Mouse (Mus musculus) CH12.LX (cell line): Measurements from ENCODE around the gene Zcchc24.
"Not testable (repeated sequence)": the region's sequence is repeated elsewhere in the genome, so short reads cannot be mapped to it uniquely, and the experiment has no call there.

Experiments
- CTCF ChIP-seq, 2 experiments: IDR thresholded peaks in 1 of 2; conservative IDR thresholded peaks in 1 of 2; 2 replicates each; pipeline ENCODE4 v1.5.1; 2011 to 2012; ENCODE audit warnings: low read depth in 2 of 2, low read length in 2 of 2, improper control_type of control experiment in 1 of 2, inconsistent platforms in 1 of 2, mild to moderate bottlenecking in 1 of 2, moderate library complexity in 1 of 2
- ETS1 ChIP-seq: conservative IDR thresholded peaks from 2 replicates; pipeline ENCODE4 v1.6.1; 2012; ENCODE audit warnings: low read depth, mild to moderate bottlenecking, inconsistent platforms, low read length, improper control_type of control experiment, moderate library complexity
- GABPA ChIP-seq: IDR thresholded peaks from 2 replicates; pipeline ENCODE4 v1.6.1; 2012; ENCODE audit warnings: low read depth, low read length, improper control_type of control experiment, inconsistent platforms; ENCODE audit not compliant: insufficient replicate concordance
- POLR2A ChIP-seq: IDR thresholded peaks from 2 replicates; pipeline ENCODE4 v1.6.1; 2011; ENCODE audit warnings: low read depth, mild to moderate bottlenecking, improper control_type of control experiment, low read length
- UBTF ChIP-seq: IDR thresholded peaks from 2 replicates; pipeline ENCODE4 v1.6.1; 2012; ENCODE audit warnings: low read depth, mild to moderate bottlenecking, inconsistent platforms, low read length, improper control_type of control experiment, moderate library complexity

GRCm38 (mm10) chr14:25811026-25811425 is 42.2 kb upstream of the Zcchc24 start:
- TF ChIP-seq CTCF (conservative IDR thresholded peaks at IDR 0.05 in 1 of 2, IDR thresholded peaks at IDR 0.05 in 1 of 2; ENCODE audit: low read depth in 2 of 2, low read length in 2 of 2); UBTF; GABPA; ETS1; POLR2A: not testable (repeated sequence)
